Mouse (Mus musculus) small intestine, adult 2 months (tissue): ENCODE results near the gene Txlna.

Source experiments
- CTCF ChIP-seq: fragments of 200-500 bp; IDR thresholded peaks from 2 replicates; pipeline ENCODE4 v1.5.1; 2012; ENCODE audit warnings: low read depth, mild to moderate bottlenecking, control low read depth, inconsistent platforms, low read length, moderate library complexity, mixed read lengths; ENCODE audit not compliant: insufficient replicate concordance, insufficient read length; ENCODE audit errors: extremely low read depth
- POLR2A ChIP-seq: fragments of 200-500 bp; IDR thresholded peaks from 2 replicates; pipeline ENCODE4 v1.6.1; 2012; ENCODE audit warnings: low read depth, mild to moderate bottlenecking, control low read depth, inconsistent platforms, low read length, moderate library complexity

DNA sequence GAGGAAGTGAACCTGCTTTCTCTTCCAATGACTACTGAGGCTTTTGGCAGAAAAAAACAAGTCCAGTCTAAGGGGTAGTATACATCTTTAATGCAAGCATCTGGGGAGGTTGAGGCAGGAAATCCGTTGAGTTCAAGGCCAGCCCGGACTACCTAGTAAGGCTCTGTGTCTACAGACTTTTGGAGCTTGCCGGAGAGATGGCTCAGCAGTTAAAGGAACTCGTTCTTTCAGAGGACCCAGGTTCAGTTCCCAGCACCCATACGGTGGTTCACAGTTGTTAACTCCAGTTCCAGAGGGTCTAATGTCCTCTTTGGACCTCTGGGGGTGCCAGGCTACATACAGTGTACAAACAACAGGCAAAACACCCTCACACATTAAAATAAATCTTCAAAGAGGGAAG is 22.8 kb downstream of the Txlna start:
- TF ChIP-seq CTCF = no peak
- TF ChIP-seq POLR2A = no peak
